Comparison of ENCODE assay signal across 10 mouse cellular contexts in the genomic region with DNA sequence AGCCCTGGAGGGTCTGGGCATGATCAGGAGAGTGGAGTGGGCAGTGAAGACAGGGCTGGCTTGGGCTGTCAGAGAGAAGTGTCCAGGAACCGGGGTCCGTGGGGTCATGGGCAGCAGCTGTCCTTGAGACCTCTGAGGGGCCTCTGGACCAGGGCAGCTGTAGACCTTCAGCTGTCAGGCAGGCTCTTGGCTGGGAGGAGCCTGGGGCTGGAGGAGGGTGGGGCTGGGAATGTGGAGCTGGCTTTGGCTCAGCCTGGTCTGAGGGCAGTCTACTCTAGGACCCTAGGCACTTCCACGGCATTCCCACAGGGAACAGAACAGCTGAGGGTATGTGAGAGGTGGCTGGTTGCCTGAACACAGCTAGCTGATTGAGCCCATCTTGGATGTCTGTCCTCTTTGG. TPM values are rescaled to one million over a fixed set of nuclear protein-coding genes. Genes with fewer than 3 reads are reported as not detected.
A peak's percentile ranks its signal among the peaks of the same experiment; 100 is the strongest.
DNase-seq lines count a peak whose midpoint lies in the region; ATAC-seq and TF ChIP-seq lines count a peak whose summit lies in the region.
"Had no signal": no experiment of that assay in that cellular context is flagged by ENCODE, and none has a peak within 500 bp of the region (broad histone marks: within the 10 kb centered on the region; RNA-seq: fewer than 3 reads in every experiment).

No protein-coding gene starts in this region.

- peaks cover 14% of the 10 kb centered on the region for H3K4me1 ChIP-seq in midbrain, embryonic 11.5 days (ENCODE audit: control insufficient read depth, insufficient read depth, low read length)
- peaks cover 5% of the 10 kb centered on the region; the same call in 1 of the 2 replicates for H3K4me1 ChIP-seq in midbrain, postnatal 0 days (ENCODE audit: insufficient read depth, low read length)
- peaks cover 35% of the 10 kb centered on the region for H3K4me1 ChIP-seq in heart, embryonic 10.5 days
- 0 out of 2 replicates have a peak, but pooled peaks cover 4% of the 10 kb centered on the region for H3K4me1 ChIP-seq in limb, embryonic 11.5 days (ENCODE audit: control insufficient read depth, insufficient read depth, low read length)

- H3K9me3 ChIP-seq in midbrain, embryonic 11.5 days (ENCODE audit: control insufficient read depth, low read length): no peaks in the 10 kb centered on the region
- H3K9me3 ChIP-seq in midbrain, postnatal 0 days (ENCODE audit: low read length): no peaks in the 10 kb centered on the region
- H3K9me3 ChIP-seq in heart, embryonic 10.5 days: no peaks in the 10 kb centered on the region
- no peaks in the 10 kb centered on the region for H3K9me3 ChIP-seq in limb, embryonic 11.5 days (ENCODE audit: control insufficient read depth, low read length)
- H3K9me3 ChIP-seq: neural tube, embryonic 15.5 days had no signal

- H3K4me2 ChIP-seq in midbrain, embryonic 11.5 days: no peak overlapping the region
- no peak overlapping the region for H3K4me2 ChIP-seq in midbrain, postnatal 0 days (ENCODE audit: low read depth, low read length, poor library complexity, severe bottlenecking)
- H3K4me2 ChIP-seq in limb, embryonic 11.5 days (ENCODE audit: low read depth, severe bottlenecking): no peak overlapping the region
- H3K4me2 ChIP-seq: neural tube, embryonic 15.5 days had no signal

- H3K4me3 ChIP-seq in midbrain, embryonic 11.5 days (ENCODE audit: low read depth, low read length): no peak overlapping the region
- no peak overlapping the region for H3K4me3 ChIP-seq in midbrain, postnatal 0 days (ENCODE audit: low read depth, low read length)
- H3K4me3 ChIP-seq in heart, embryonic 10.5 days: 0 out of 2 replicates have a peak overlapping the region, but pooled peaks have one; percentile 22
- H3K4me3 ChIP-seq in limb, embryonic 11.5 days (ENCODE audit: low read depth, low read length): no peak overlapping the region
- H3K4me3 ChIP-seq in layer of hippocampus, adult 2 months: no peak overlapping the region
- H3K4me3 ChIP-seq: neural tube, embryonic 15.5 days had no signal

- no peak overlapping the region for H3K9ac ChIP-seq in midbrain, embryonic 11.5 days (ENCODE audit: low read length)
- no peak overlapping the region for H3K9ac ChIP-seq in midbrain, postnatal 0 days (replicated peaks; ENCODE audit: low read length, poor library complexity, severe bottlenecking)
- H3K9ac ChIP-seq in limb, embryonic 11.5 days (ENCODE audit: low read length): peak overlapping the region; percentile 22; the same call in 1 of the 2 replicates
- H3K9ac ChIP-seq: neural tube, embryonic 15.5 days had no signal

- ATAC-seq in midbrain, embryonic 11.5 days (ENCODE audit: low FRiP score): no peak
- no peak for ATAC-seq in midbrain, postnatal 0 days (ENCODE audit: low FRiP score)
- ATAC-seq in limb, embryonic 11.5 days (ENCODE audit: insufficient number of reproducible peaks, low FRiP score, low TSS enrichment, low read depth): 0 out of 2 replicates have a peak, but pooled peaks have one; percentile 51

- 55% methylated on average over 3 of the region's 3 CpGs for WGBS in midbrain, embryonic 11.5 days
- 77% methylated on average over 3 of the region's 3 CpGs for WGBS in midbrain, postnatal 0 days
- WGBS in heart, embryonic 10.5 days: 25% methylated on average over 3 of the region's 3 CpGs
- WGBS in limb, embryonic 11.5 days: 29% methylated on average over 3 of the region's 3 CpGs

- no peaks in the 10 kb centered on the region; the same call in 1 of the 2 replicates for H3K36me3 ChIP-seq in midbrain, embryonic 11.5 days (ENCODE audit: control insufficient read depth, insufficient read depth, low read length)
- no peaks in the 10 kb centered on the region for H3K36me3 ChIP-seq in midbrain, postnatal 0 days (ENCODE audit: insufficient read depth, low read length)
- H3K36me3 ChIP-seq in heart, embryonic 10.5 days: peaks cover 10% of the 10 kb centered on the region
- H3K36me3 ChIP-seq in limb, embryonic 11.5 days (ENCODE audit: control insufficient read depth, insufficient read depth, low read length): peaks cover 4% of the 10 kb centered on the region; the same call in 1 of the 2 replicates
- H3K36me3 ChIP-seq: neural tube, embryonic 15.5 days had no signal

- no peaks in the 10 kb centered on the region for H3K27me3 ChIP-seq in midbrain, embryonic 11.5 days (ENCODE audit: control insufficient read depth, insufficient read depth, low read length)
- no peaks in the 10 kb centered on the region for H3K27me3 ChIP-seq in midbrain, postnatal 0 days (ENCODE audit: insufficient read depth, low read length)
- no peaks in the 10 kb centered on the region for H3K27me3 ChIP-seq in heart, embryonic 10.5 days (ENCODE audit: insufficient read depth, poor library complexity, severe bottlenecking)
- H3K27me3 ChIP-seq in limb, embryonic 11.5 days (ENCODE audit: control insufficient read depth, insufficient read depth, low read length): no peaks in the 10 kb centered on the region
- H3K27me3 ChIP-seq: neural tube, embryonic 15.5 days had no signal

- no peak overlapping the region for H3K27ac ChIP-seq in midbrain, embryonic 11.5 days (ENCODE audit: low read depth, low read length)
- no peak overlapping the region for H3K27ac ChIP-seq in midbrain, postnatal 0 days (ENCODE audit: low read depth, low read length)
- peak overlapping the region; percentile 88 for H3K27ac ChIP-seq in heart, embryonic 10.5 days
- H3K27ac ChIP-seq in limb, embryonic 11.5 days (replicated peaks; ENCODE audit: low read depth, low read length): no peak overlapping the region
- no peak overlapping the region for H3K27ac ChIP-seq in layer of hippocampus, adult 2 months
- H3K27ac ChIP-seq: neural tube, embryonic 15.5 days had no signal

- DNase-seq in midbrain, embryonic 11.5 days (ENCODE audit: low spot score, missing footprints): peak; percentile 44
- DNase-seq in midbrain, postnatal 0 days (ENCODE audit: low spot score): no peak
- peak; percentile 90 for DNase-seq in heart, embryonic 10.5 days (ENCODE audit: low spot score)
- no peak for DNase-seq in limb, embryonic 11.5 days (ENCODE audit: low spot score)
- peak; percentile 69 for DNase-seq in urinary bladder, postnatal 14 days (ENCODE audit: low spot score)
- no peak for DNase-seq in right cerebral cortex, postnatal 25 days
- DNase-seq in layer of hippocampus, adult 2 months (ENCODE audit: low spot score in 2 of 2): no peak
- no peak for DNase-seq in layer of hippocampus, postnatal 14 days (ENCODE audit: low spot score in 2 of 2)

- TF ChIP-seq CTCF in midbrain, postnatal 0 days (IDR thresholded peaks at IDR 0.05): no peak
- no peak for TF ChIP-seq CTCF in layer of hippocampus, adult 2 months (conservative IDR thresholded peaks at IDR 0.05)

RNA-seq across cellular contexts. Expression of gene Cdc42ep2, which starts 10.7 kb away (rescaled TPM):
- 2.2 and 2.5 TPM in 2 replicates for polyA plus RNA-seq in midbrain, embryonic 11.5 days (2014; fragmentation: Nextera tagmentation; extraction: Ambion mirVana)
- total RNA-seq in midbrain, postnatal 0 days (2014; rRNA removed): 20.6 and 28.4 TPM in 2 replicates
- 19.2 and 20.9 TPM in 2 replicates for polyA plus RNA-seq in midbrain, postnatal 0 days (2015; fragmentation: Nextera tagmentation; extraction: Ambion mirVana)
- 5.9 and 7.4 TPM in 2 replicates for polyA plus RNA-seq in heart, embryonic 10.5 days (2016; fragmentation: Nextera tagmentation; extraction: Ambion mirVana)
- 1.5 and 2.2 TPM in 2 replicates for polyA plus RNA-seq in limb, embryonic 11.5 days (2014; fragmentation: Nextera tagmentation; extraction: Ambion mirVana)
- 1 to 10 TPM; 3.4 to 3.8 TPM for total RNA-seq in layer of hippocampus, adult 2 months (2021)
- 1 to 10 TPM; 4.7 to 5.7 TPM for total RNA-seq in layer of hippocampus, postnatal 14 days (2021)

RNA-seq across cellular contexts. Expression of gene Dpf2, which starts 22.5 kb away (rescaled TPM):
- polyA plus RNA-seq in midbrain, embryonic 11.5 days (2014; fragmentation: Nextera tagmentation; extraction: Ambion mirVana): 200 and 203 TPM in 2 replicates
- 52.9 and 84.7 TPM in 2 replicates for total RNA-seq in midbrain, postnatal 0 days (2014; rRNA removed)
- 57.7 and 61.0 TPM in 2 replicates for polyA plus RNA-seq in midbrain, postnatal 0 days (2015; fragmentation: Nextera tagmentation; extraction: Ambion mirVana)
- 134 and 150 TPM in 2 replicates for polyA plus RNA-seq in heart, embryonic 10.5 days (2016; fragmentation: Nextera tagmentation; extraction: Ambion mirVana)
- polyA plus RNA-seq in limb, embryonic 11.5 days (2014; fragmentation: Nextera tagmentation; extraction: Ambion mirVana): 209 and 218 TPM in 2 replicates
- total RNA-seq in layer of hippocampus, adult 2 months (2021): 10 to 100 TPM; 94.1 to 95.3 TPM
- total RNA-seq in layer of hippocampus, postnatal 14 days (2021): 10 to 100 TPM; 78.1 to 92.3 TPM

RNA-seq across cellular contexts. Expression of gene Pola2, which starts 28.7 kb away (rescaled TPM):
- polyA plus RNA-seq in midbrain, embryonic 11.5 days (2014; fragmentation: Nextera tagmentation; extraction: Ambion mirVana): 74.4 and 82.7 TPM in 2 replicates
- total RNA-seq in midbrain, postnatal 0 days (2014; rRNA removed): 17.8 and 21.6 TPM in 2 replicates
- 16.7 and 16.9 TPM in 2 replicates for polyA plus RNA-seq in midbrain, postnatal 0 days (2015; fragmentation: Nextera tagmentation; extraction: Ambion mirVana)
- 70.0 and 80.7 TPM in 2 replicates for polyA plus RNA-seq in heart, embryonic 10.5 days (2016; fragmentation: Nextera tagmentation; extraction: Ambion mirVana)
- 109 and 111 TPM in 2 replicates for polyA plus RNA-seq in limb, embryonic 11.5 days (2014; fragmentation: Nextera tagmentation; extraction: Ambion mirVana)
- 1 to 10 TPM; 6.2 to 6.6 TPM for total RNA-seq in layer of hippocampus, adult 2 months (2021)
- 1 to 10 TPM; 8.0 to 10.0 TPM for total RNA-seq in layer of hippocampus, postnatal 14 days (2021)

RNA-seq across cellular contexts. Expression of gene Tigd3, which starts 41.3 kb away (rescaled TPM):
- 7.3 and 8.3 TPM in 2 replicates for polyA plus RNA-seq in midbrain, embryonic 11.5 days (2014; fragmentation: Nextera tagmentation; extraction: Ambion mirVana)
- 9.0 and 11.4 TPM in 2 replicates for total RNA-seq in midbrain, postnatal 0 days (2014; rRNA removed)
- polyA plus RNA-seq in midbrain, postnatal 0 days (2015; fragmentation: Nextera tagmentation; extraction: Ambion mirVana): 10.6 and 10.9 TPM in 2 replicates
- polyA plus RNA-seq in heart, embryonic 10.5 days (2016; fragmentation: Nextera tagmentation; extraction: Ambion mirVana): 2.4 and 2.9 TPM in 2 replicates
- polyA plus RNA-seq in limb, embryonic 11.5 days (2014; fragmentation: Nextera tagmentation; extraction: Ambion mirVana): 4.7 and 5.1 TPM in 2 replicates
- total RNA-seq in layer of hippocampus, adult 2 months (2021): 1 to 10 TPM; 2.5 to 3.2 TPM
- 1 to 10 TPM; 3.4 to 4.2 TPM for total RNA-seq in layer of hippocampus, postnatal 14 days (2021)

RNA-seq across cellular contexts. Expression of gene Slc22a20, which starts 50.7 kb away (rescaled TPM):
- polyA plus RNA-seq in midbrain, embryonic 11.5 days (2014; fragmentation: Nextera tagmentation; extraction: Ambion mirVana): not detected in 2 replicates
- total RNA-seq in midbrain, postnatal 0 days (2014; rRNA removed): not detected in 2 replicates
- polyA plus RNA-seq in midbrain, postnatal 0 days (2015; fragmentation: Nextera tagmentation; extraction: Ambion mirVana): not detected in 2 replicates
- polyA plus RNA-seq in heart, embryonic 10.5 days (2016; fragmentation: Nextera tagmentation; extraction: Ambion mirVana): not detected in 2 replicates
- polyA plus RNA-seq in limb, embryonic 11.5 days (2014; fragmentation: Nextera tagmentation; extraction: Ambion mirVana): not detected in 2 replicates
- not detected for total RNA-seq in layer of hippocampus, adult 2 months (2021)
- total RNA-seq in layer of hippocampus, postnatal 14 days (2021): not detected
- polyA plus RNA-seq: cortical plate, adult 2 months; neural tube, embryonic 15.5 days had no signal

Comparison
In these comparisons a context has a peak if more than half of its experiments do, and no peak if none do; other contexts are left out.
1. DNase-seq: peak in midbrain, embryonic 11.5 days (single experiment), heart, embryonic 10.5 days (single experiment) and urinary bladder, postnatal 14 days (single experiment); none in midbrain, postnatal 0 days (single experiment), limb, embryonic 11.5 days (single experiment), right cerebral cortex, postnatal 25 days (single experiment), layer of hippocampus, adult 2 months (0 of 2) and layer of hippocampus, postnatal 14 days (0 of 2).